Mouse (Mus musculus) megakaryocyte, embryonic 14.5 days (primary cell): ENCODE measurements around the gene Plvap.

ENCODE experiments used
- FLI1 ChIP-seq: IDR thresholded peaks from 2 replicates; pipeline ENCODE4 v1.6.1; 2012; ENCODE audit warnings: low read length, inconsistent platforms, mixed read lengths
- GATA1 ChIP-seq: IDR thresholded peaks from 3 replicates; pipeline ENCODE4 v1.6.1; 2012; ENCODE audit warnings: mixed read lengths, low read length, inconsistent platforms, borderline replicate concordance

DNA sequence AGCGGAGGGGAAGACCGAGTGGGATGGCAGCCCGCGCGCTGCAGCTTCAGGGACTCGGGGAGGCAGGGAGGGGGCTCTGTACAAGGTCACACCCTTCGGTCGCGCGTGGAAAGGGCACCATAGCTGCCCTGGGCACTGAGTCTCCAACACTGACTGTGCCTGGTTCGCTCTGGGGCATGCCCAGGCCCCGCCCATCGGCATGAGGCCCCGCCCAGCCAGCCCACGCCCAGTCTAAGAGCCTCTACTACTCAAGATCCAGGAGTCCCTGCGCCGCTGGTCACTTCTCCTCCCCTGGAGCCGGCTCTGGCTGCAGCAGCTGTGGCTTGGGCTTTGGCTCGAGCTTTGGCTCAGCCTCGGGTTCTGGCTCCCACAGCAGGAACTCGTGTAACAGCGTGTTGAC is 54.6 kb downstream of the Plvap start:
- TF ChIP-seq GATA1 (no peak), FLI1 (no peak)
